Mouse (Mus musculus) left cerebral cortex, postnatal 25 days (tissue): ENCODE measurements around the gene Cadps2. TPM values are rescaled to one million over a fixed set of nuclear protein-coding genes. Genes with fewer than 3 reads are reported as not detected.

Experiments
- DNase-seq, 2 experiments: peaks; one replicate each; pipeline ENCODE4 v3.0.0; 2022; ENCODE audit warnings: low spot score in 2 of 2, mixed read lengths in 1 of 2
- intact Hi-C: fragments of 180-260 bp; cut with DNase I; formaldehyde crosslinking; loops from one replicate; pipeline ENCODE4 v1.15.1; 2025
- total RNA-seq, 2 experiments: library from RNA; stranded (reverse); gene quantifications; 2 replicates each; pipeline ENCODE4 v1.2.3; 2021

Gene Cadps2
- total RNA-seq, 2 experiments from 2014 or later, result 85.8 to 90.7 TPM

DNA sequence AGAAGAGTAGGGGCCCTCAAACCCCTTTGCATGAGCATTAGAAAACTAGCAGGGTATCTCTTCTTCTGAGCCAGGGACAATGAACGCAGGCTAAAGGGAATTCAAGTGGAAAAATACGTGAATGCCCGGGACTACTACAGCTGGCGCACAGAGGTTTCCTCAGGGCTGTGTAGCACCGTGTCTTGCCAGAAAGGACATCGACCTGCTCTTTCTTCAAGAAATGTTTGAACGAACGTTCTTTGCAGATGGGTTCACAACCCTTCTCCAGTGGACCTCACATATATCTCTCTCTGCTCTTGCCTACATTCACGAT, 578.5 kb downstream of the Cadps2 start:
- intact Hi-C loops, result no loop called here
- DNase-seq, result no peak

DNA sequence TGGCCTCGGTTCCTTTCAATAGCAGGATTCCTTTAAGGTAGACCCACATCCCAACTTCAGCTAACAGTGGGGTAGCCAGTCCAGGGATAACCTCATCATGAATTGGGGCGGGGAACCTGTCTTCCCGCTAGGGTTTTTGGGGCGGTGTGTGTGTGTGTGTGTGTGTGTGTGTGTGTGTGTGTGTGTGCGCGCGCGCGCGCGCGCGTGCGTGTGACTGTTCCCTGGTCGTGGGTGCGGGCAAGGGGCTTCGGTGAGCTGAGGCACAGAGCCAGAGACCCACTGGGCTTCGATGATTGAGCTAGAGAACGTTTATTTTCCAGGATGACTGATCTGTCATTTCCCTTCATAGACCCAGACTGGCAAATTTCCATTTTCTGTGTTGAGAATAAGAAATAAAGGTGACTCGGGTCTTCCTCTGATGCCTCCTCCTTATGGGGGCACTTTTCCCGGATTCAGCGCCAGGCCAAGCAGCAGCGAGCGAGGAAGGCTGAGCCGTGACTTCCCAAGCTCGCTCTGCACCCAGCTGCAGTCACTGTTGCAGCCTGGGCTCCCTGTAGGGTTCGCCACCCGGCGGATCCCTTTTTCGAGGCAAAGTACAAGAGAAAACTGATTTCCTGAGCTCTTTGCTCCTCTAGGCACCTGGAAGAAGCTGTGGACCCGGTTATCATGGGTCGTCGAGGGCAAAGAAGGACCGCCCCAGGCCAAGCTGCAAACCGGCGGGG, 579.0 kb downstream of the Cadps2 start:
- intact Hi-C loops, result no loop called here
- DNase-seq, result no peak

DNA sequence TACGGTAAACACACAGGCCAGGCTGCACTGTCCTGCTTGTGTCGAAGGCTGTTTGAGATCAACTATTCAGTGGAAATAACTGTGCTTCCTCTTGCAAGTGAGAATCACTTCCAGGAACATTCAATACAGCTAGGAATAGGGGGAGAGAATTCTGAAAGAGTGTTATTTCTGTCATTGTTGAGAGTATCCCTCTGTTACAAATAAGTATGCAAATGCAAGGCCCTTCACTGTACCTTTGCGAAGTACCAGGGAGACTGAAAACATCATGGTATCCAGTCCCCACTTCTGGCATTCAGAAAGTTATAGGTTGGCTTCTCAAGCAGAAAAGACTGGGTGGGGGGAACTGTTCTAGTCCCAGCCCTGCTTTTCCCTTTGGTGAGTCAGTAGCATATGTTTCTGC, 581.2 kb downstream of the Cadps2 start:
- intact Hi-C loops, result loop anchor here (5.0 kb wide), 1 partner anchor 971 kb away; the partner anchor contains the start of gene Wnt16

DNA sequence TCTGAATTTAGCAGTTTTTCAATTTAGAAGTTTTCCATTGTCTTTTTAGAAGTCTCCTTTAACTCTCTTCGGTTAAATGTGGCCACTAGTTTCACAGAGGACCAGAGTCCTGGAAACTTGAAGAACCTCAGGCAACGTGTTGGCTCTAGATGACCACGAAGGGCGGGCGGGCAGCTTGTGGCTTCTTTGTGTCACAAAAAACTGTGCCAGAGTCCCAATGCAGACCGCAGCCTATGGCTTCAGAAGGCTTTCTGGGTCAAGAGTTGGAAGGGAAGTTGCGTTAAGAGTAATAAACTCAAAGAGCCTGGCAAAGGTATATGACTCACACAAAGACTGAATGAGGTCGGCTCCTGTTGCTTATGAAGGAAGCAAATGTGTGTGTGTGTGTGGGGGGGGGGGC, 584.1 kb downstream of the Cadps2 start:
- intact Hi-C loops, result loop anchor here (5.0 kb wide), 1 partner anchor 968 kb away; the partner anchor contains the start of gene Wnt16
- DNase-seq, result no peak

More for the DNA sequence above, 581.2 kb downstream of the Cadps2 start:
- DNase-seq, result no peak

DNA sequence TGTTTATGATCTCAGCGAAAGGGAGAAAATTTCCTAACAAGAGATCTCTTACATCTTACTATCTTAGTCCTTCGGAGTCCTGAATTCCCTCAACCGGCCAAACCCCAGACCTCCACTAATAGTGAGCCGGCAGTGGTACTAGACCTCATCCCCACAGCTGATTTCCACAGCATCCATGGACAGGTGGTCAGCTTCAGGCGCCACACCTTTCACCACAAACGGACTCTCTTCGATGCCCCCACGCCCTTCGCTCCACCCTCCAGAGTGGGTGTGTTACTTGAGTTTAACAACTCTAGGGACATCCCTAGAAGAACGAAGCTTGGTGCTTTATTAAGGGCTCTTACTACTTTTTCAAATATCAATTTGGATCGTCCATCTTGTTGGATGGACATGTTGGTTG, 584.6 kb downstream of the Cadps2 start:
- no peak for DNase-seq
- intact Hi-C loops, result loop anchor here (5.0 kb wide), 1 partner anchor 967 kb away; the partner anchor contains the start of gene Wnt16

DNA sequence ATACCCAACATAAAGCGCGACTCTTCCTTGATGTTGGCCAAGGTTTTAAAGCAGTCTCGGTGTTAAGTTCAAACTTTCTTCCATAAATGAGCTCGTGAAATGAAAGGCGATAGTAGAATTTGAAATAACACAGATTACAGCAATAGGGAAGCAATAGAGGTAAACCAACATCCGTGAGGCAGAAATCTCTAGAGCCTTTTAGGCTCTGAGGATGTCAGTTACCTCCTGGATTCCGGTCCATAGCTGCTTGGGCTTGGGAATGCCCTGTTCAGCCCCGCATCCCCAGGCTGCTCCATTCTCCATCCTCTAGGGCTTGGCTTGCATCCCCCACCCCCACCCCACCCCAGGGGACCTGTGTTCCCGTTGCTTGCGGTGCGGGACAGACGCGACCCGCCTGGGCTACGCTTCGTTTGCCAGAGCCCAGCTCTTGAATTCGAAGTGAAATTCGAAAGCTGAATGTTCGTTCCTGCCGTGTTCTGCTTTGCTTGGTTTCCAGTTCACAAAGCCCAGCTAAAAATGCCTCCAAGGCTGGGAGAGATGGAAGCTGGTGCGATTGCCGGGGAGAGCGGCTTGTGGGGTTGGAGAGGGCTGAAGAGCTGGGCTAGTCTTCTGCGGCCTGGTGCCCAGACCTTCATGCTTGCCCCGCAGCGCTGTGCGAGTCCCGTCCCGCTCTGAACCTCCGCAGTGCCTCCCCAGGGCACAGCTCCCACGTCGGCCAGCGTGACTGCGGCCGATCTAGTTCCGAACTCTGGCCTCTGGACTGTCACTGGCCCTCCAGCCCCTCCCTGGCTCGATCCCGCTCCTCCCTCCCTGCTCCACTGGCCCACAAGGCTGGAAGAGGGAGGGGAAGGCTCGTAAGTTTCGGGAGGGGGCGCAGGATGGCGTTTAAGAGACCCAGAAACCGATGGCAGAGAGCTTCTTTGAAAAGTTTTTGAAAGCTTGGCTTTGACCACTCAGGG, 585.6 kb downstream of the Cadps2 start:
- intact Hi-C loops, result no loop called here
- DNase-seq, result no peak

DNA sequence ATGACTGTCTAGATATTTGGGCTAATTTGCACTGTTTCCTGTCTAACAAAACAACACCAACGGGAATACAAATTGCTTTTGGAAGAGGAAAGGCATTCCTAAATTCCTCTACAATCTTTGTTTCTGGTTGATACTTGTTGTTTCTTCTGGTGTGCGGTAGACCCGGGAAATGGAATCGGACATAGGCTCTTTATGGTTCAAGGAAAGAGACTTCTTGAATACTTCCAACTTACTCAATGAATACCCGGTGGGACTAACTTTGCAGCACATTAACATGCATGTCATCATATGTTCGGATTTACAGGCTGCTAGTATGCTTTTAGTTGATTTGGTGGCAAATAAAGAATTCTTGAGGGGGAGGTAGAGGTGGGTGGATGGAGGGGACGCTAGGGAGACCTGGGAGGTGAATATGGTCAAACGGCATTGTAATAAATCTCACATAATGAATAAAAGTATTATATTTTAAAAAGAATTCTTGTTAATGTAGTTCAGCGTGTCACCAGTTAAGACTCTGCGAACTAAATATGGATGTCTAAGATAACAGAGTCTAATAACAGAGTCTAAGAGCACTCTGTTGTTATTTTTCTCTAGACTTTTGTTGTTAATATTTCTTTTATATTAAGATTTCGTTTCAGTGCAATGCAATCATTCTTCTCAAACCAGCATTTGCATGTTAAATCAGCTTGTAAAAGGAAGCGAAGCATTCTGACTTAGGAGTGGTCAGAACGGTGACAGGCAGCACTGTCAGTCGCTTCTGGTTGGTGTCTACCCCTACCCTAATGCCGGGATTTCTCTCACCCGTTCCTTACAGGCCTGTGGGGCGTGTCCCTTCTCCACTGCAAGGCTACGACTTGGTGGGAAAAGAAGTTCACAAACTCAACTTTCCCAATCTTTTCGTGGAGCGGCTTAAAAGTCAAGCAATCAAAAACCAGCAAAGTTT, 586.8 kb downstream of the Cadps2 start:
- DNase-seq, result no peak
- intact Hi-C loops, result no loop called here

DNA sequence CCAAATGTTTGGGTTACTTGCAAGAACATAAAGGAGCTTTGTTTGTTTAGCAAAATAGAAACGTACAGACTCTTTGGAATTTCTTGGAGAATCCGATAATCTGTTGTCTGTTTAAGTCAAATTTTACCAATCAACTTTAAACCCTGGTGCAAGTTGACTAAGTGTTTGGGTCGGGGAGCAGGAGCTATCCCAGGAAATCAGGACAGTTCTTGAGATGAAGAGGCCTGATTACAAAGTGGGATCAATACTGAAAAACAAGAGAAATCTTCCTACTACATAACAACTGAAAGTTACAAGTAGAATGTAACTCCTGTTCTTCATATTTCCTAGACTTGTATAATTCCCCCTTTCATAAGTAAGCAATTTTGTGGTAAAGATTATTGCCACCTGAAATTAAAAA, 587.8 kb downstream of the Cadps2 start:
- intact Hi-C loops, result no loop called here
- no peak for DNase-seq

DNA sequence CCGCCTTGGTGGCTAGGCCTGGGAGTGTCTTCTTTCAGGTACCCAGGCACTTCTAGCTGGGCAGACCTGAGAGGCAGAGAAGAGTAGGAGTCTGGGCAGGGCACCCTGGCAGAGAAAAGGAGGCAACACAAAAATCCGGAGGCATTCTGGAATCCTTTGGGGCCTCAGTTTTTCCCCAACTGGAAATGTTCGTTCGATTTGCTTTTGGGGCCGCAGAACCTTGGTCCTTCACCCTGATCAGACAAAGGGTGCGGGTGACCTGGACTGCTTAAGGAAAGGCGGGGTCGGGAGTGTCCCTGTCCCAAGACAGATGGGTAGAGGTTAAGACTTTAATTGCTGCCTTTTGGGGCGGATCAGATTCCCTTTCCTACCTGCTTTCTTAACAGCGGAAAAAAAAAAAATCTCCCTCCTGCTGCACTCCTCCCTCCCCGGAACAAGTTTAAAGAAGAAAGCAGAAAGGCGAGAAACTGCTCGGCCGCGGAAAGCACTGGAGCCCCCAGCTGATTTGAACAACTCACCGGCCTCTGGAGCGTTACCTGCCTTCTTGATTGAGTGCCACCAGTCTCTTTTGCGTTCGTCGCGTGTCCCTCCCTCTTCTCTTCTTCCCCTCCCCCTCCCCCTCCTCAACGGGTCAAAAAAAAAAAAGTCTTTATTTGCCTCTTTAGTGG, 588.8 kb downstream of the Cadps2 start:
- intact Hi-C loops, result no loop called here

DNA sequence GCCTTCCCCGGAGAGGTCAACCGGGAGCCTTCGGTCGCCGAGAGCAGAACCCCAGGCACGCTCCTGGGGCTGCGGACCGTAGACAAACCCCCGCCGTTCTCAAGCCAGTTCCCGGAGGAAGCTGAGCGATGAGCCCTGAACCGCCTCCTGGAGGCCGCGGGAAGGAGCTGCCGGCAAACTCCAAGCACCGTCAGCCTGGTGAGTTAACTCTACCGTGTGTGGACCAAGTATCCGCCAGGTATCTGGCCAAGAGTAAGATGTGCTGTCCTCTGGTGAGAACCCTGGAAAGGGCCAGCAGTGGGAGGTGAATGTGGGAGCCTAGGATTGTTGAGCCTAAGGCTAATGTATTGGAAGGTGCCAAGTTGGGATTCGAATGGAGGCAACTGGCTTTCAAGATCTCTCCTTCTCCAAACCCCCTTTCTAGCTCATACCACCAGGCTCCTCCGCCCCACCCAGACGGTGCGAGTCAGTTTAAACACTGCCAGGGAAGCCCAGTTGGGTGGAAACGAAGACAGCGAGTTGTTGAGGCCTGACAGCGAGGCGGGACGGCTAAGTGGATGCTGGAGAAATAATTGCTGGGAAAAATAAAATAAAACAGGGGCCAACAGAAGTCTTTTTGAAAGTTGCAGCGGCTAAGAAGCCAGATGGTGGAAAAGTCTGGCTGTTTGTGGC, 589.5 kb downstream of the Cadps2 start:
- intact Hi-C loops, result no loop called here
- peak in 1 of 2 experiments; percentile 8 for DNase-seq

More for the DNA sequence above, 588.8 kb downstream of the Cadps2 start:
- no peak for DNase-seq

DNA sequence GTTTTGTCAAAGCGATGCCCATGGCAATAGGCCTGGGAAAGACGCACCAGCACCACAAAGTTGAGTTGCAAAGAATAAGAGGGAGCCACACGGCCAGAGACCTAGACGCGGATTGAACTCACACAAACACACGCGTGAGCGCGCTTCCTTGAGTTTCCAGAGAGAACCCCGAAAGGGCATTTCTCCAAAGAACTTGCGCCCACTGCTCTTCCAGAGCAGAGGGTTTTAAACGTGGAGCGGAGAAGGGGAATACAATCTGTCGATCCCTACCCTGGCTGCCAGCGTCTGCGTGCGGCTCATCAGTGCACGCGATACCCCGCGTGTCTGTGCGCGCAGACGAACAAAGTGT, 590.2 kb downstream of the Cadps2 start:
- DNase-seq, result peak in 1 of 2 experiments; percentile 9
- intact Hi-C loops, result no loop called here

DNA sequence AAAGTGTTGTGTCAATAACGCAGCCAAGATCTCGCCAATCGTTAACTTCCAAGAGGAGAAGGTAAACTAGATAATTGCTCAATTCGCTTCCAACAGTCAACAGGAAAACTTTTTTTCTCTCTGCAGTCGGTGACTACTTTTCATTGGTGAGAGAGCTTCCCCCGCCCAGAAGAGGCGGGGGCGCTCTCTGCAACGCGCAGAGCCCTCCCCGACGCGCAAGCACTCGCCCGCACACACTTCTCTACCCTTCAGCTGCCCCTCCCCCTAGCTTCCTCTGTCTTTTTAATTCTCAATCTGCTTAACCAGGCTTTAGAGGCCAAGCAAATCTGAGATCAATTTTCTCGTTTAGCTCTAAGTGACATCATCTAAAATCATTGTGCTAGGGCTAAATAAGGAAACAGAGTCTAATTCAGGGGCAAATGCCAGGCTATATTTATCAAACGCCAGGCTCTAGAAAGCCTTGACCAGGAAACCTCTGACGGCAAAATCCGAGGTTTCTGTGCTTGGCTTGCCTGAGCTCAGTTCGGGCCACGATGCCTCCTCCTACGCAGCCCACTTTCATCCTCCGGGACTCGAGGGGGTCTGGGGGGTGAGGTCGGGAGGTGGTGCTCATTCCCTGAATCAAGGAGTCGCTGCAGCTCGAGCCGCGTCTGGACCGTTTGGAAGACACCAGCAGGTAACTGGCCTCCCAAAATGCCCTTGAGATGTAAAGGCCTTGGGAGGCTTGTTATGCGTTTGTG, 590.7 kb downstream of the Cadps2 start, which contains the start of gene Fezf1:
Fezf1 (minus strand) TSS at position 50 of the 740 bp plus-strand sequence.
- no peak for DNase-seq
- intact Hi-C loops, result no loop called here

DNA sequence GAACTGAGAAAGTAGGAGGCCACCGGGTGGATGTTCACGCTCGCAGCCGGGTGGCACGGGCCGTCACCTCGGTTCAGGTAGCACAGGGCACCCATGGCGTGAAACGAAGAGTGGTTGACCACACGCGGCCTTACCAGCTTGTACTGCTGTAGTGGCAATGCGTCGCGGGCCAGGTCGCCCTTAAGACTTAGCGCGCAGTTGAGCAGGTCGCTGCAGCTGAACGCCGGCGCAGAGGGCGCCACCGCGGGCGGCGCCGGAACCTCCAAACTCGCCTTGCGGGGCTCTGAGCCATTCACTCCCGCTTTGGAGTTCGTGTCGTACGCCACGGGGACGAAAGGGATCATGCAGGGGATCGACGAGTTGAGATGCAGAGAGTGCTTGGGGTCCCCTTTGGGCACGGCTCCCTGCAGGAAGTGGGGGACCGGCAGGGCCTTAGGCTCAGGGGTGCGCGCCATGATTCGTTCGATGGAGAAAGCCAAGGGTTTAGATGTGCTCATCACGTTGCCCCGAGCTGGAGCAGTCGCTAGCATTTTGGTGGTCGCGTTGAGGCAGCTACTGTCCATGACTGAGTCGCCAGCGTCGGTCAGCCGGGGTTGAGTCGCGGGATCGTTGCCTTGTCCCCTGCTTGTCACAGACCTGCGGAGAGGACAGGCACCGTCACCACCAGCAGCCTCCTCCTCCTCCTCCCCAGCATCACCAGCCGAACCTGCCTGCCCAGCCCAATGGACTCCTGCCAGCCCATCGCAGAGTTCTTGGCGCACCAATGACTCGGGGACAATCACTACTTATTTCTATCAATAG, 591.5 kb downstream of the Cadps2 start:
- intact Hi-C loops, result no loop called here
- DNase-seq, result peak in 1 of 2 experiments; percentile 6

DNA sequence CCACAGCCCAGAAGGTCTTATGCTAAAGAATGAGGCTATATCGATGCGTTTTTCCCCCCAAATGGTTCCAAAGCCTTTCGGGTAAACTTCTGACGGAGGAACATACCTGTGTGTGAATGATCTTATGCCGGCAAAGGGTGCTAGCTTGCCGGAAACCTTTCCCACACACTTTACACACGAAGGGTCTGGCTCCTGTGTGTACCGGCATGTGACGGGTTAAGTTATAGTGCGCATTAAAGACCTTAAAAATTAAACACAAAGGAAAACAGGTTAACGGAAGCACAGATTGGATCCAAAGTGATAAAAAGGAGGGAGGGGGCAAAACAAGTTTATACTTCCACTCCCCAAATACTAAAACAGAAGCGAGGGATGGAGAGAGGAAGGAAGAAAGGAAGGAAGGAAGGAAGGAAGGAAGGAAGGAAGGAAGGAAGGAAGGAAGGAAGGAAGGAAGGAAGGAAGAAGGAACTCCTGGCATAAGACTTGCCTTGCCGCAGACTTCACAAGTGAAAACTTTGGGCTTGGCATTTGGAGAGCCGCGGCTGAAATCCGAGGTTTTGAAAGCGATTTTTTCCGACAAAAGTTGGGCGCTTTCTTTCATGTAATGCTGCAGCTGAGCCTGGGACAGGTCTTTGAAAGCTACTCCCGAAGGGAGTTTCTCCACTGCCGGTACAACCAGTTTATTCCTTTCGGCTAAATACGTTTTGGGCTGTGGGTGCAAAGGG, 592.3 kb downstream of the Cadps2 start:
- DNase-seq, result no peak
- intact Hi-C loops, result no loop called here

DNA sequence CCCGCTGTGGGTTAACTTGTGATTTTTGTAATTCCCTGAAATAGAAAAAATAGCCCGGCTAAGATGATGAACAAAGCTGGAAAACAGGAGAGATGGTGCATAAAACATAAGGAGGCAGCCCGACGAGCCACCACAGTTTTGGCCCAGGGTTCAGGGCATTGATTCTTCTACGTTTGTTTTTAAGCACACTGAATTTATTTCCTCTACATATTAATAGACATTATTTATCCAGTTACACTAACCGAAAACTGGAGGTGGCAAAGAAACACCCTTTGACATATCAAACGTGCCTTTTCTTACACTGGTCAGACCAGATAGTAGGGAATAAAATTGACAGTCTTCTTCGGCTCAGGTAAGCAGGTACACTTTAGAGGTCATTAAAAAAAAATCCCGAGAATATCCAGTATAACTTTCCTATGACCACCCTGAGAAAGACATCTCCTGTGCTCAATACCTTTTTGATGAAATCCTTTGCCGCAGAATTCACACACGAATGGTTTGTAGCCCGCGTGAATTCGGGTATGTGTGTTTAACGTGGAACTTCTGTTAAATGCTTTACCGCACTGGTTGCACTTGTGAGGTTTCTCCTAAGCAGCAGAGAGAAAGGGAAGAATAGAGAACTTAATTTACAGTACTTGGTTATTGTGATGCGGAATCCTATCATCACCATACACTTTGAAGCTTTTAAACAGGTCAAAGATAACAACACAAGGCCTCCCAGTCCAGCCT, 593.0 kb downstream of the Cadps2 start:
- intact Hi-C loops, result no loop called here
- peak in 1 of 2 experiments; percentile 12 for DNase-seq

DNA sequence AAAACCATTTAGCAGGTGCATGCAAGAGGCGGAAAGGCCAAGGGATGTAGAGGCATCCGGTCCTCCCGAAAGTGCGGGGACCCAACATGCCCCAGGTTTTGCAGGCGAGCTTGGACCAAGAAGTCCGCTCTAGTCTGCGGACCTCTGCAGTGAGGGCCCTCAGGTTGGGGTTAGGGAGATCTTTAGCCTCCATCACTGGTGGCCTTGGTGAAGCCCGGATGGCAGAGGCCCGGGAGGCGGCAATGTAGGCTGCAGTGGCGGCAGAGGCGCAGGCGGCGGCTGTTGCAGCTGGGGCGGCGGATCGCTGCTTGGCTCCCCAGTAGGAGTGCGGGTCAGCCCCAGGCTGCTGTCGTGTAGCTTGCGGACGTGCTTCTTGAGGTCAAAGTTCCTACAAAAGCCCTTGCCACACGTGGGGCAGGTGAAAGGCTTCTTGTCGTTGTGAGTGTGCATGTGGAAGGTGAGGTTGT, 593.6 kb downstream of the Cadps2 start:
- intact Hi-C loops, result no loop called here
- DNase-seq, result no peak
